Mouse (Mus musculus) heart, embryonic 16.5 days (tissue): ENCODE results near the gene Nfam1. TPM values are rescaled to one million over a fixed set of nuclear protein-coding genes. Genes with fewer than 3 reads are reported as not detected.

Experiments used
- ATAC-seq: fragments of 200-750 bp; cut with Nextera tagmentation; replicated peaks from 2 replicates; pipeline ENCODE4 v1.8.0; 2017; ENCODE audit warnings: moderate number of reproducible peaks; ENCODE audit not compliant: insufficient read depth, low FRiP score; ENCODE audit errors: extremely low read depth
- H3K27ac ChIP-seq: fragments of 300-500 bp; sonication (generic); 2 replicates; pipeline ENCODE4 v1.5.1; 2014; ENCODE audit warnings: mild to moderate bottlenecking, low read length, control low read depth, moderate library complexity
- H3K27me3 ChIP-seq: fragments of 300-500 bp; sonication (generic); 2 replicates; pipeline ENCODE4 v1.6.1; 2014; ENCODE audit warnings: low read length, mixed read lengths; ENCODE audit not compliant: control insufficient read depth, insufficient read depth
- H3K36me3 ChIP-seq: fragments of 300-500 bp; sonication (generic); 2 replicates; pipeline ENCODE4 v1.6.1; 2014; ENCODE audit not compliant: control insufficient read depth, insufficient read depth
- H3K4me1 ChIP-seq: fragments of 300-500 bp; sonication (generic); 2 replicates; pipeline ENCODE4 v1.6.1; 2014; ENCODE audit warnings: low read length, mixed read lengths; ENCODE audit not compliant: control insufficient read depth, insufficient read depth
- H3K4me2 ChIP-seq: fragments of 300-500 bp; sonication (generic); 2 replicates; pipeline ENCODE4 v1.6.1; 2014; ENCODE audit warnings: low read depth, mild to moderate bottlenecking, control low read depth, low read length
- H3K4me3 ChIP-seq: fragments of 300-500 bp; sonication (generic); 2 replicates; pipeline ENCODE4 v1.5.1; 2014; ENCODE audit warnings: mild to moderate bottlenecking, control low read depth, low read length
- H3K9ac ChIP-seq: fragments of 300-500 bp; sonication (generic); 2 replicates; pipeline ENCODE4 v1.6.1; 2014; ENCODE audit warnings: low read length, control low read depth
- H3K9me3 ChIP-seq: fragments of 300-500 bp; sonication (generic); replicated peaks from 2 replicates; pipeline ENCODE4 v1.6.1; 2016; ENCODE audit warnings: low read length; ENCODE audit not compliant: control insufficient read depth
- WGBS: fragments of 180-500 bp; shearing (Covaris S2); extraction: QIAGEN DNeasy Blood & Tissue Kit; methylation state at CpG from one replicate; pipeline ENCODE4 v1.1.7; 2014; 5-methylcytosine and 5-hydroxymethylcytosine counted together
- microRNA-seq: library from miRNA; unstranded; fragments of <30 nt; microRNA quantifications from one replicate; pipeline ENCODE4, GENCODE M21; 2017
- polyA plus RNA-seq: library from polyadenylated mRNA; unstranded; fragments of >200 nt; fragmentation: Nextera tagmentation; extraction: Ambion mirVana; gene quantifications from 2 replicates; pipeline ENCODE4 v1.2.1, GENCODE M21; 2015

The Nfam1 gene
- polyA plus RNA-seq, 1 experiment from 2014 or later, result 3.2 TPM

DNA sequence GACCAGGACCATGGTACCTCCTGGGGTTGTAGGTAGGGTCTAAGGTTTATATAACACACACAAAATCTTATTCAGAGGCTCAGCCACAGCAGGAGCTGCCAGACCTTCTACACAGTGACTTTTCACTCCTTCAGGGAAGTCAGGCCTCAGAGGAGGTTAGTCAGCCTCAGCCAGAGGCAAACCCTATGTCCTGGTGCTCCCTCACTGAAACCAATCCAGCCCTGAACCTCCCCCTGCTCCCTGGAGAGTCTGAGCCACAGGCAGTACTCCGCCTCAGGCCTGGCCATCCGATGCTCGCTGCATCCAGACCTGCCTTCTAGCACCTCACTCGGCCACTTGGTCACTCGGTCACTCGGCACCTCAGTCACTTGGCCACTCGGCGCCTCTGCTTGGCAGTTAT, 82.9 kb downstream of the Nfam1 start:
- Histone ChIP-seq H3K4me1 (peaks cover 15% of the 10 kb centered on the region), H3K27me3 (peaks cover 37% of the 10 kb centered on the region), H3K9ac (no peak overlapping the region), H3K9me3 (no peaks in the 10 kb centered on the region), H3K4me2 (no peak overlapping the region), H3K4me3 (no peak overlapping the region), H3K27ac (no peak overlapping the region), H3K36me3 (no peaks in the 10 kb centered on the region)
- no peak for ATAC-seq
- 61% methylated on average over 8 of the region's 8 CpGs for WGBS

DNA sequence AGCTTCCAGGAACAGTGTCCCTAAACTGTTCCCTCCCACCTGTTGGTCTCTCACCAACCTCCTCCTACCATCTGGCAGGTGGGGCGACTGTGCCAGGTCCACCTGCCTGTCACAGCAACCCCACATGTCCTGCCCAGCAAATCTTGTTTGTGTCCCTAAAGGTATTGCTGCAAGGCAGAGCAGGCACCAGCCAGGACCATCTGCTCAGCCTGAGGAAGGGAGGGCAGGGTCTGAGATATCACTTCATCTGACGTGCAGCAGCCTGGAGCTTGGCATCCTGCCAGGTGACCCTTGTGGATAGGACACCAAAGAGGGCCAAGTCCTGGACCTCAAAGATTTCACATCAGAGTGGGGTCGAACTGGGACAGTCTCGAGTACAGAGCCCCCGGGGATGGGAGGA, 85.7 kb downstream of the Nfam1 start:
- Histone ChIP-seq H3K27ac (no peak overlapping the region), H3K36me3 (no peaks in the 10 kb centered on the region), H3K27me3 (peaks cover 18% of the 10 kb centered on the region), H3K4me3 (no peak overlapping the region), H3K4me2 (no peak overlapping the region), H3K9ac (no peak overlapping the region), H3K9me3 (no peaks in the 10 kb centered on the region), H3K4me1 (peaks cover 13% of the 10 kb centered on the region)
- no peak for ATAC-seq
- 64% methylated on average over 5 of the region's 5 CpGs for WGBS

DNA sequence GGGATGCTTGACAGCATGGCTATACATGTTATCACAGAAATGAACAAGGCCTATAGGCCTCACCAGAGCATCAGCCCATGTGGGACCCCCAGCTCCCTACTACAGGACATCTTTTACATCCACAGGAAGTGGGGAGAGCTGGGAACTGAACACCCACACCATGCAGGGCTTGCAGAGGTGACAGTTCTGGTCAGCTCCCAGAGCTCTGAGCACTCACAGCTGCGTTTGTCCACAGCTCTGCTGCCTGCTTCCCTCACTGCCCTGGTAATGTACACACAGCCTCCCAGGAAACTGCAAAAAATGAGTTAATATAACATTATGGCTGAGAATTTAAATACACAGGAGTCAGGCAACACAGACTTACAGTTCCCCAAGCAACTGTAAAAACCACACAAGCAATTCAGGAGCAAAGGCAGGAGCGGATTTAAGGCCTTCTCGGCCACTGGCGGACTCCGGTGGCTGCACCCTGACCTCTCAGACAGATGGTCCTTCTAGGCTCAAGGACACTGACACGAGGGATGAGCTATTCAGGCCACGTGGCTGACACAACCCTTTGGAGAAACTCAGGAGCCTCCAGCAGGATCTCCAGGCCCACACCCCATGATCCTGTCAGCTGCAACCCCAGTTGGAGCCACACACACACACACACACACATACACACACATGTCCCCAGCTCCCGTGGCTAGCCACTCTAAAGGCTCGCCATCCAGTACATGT, 88.5 kb downstream of the Nfam1 start:
- peaks cover 10% of the 10 kb centered on the region; the same call in 1 of the 2 replicates for H3K27me3 ChIP-seq
- H3K4me2 ChIP-seq, result no peak overlapping the region
- no peaks in the 10 kb centered on the region for H3K9me3 ChIP-seq
- H3K4me3 ChIP-seq, result no peak overlapping the region
- H3K4me1 ChIP-seq, result peaks cover 16% of the 10 kb centered on the region
- WGBS, result 77% methylated on average over 9 of the region's 9 CpGs
- no peak overlapping the region for H3K27ac ChIP-seq
- H3K9ac ChIP-seq, result no peak overlapping the region
- no peak for ATAC-seq
- H3K36me3 ChIP-seq, result no peaks in the 10 kb centered on the region

Small RNA genes lying within 50 kb of the gene (microRNA-seq; reads per million reads assigned to microRNA genes)
- 10.8 reads per million, percentile 28 among the genes with 10 or more reads in this experiment for gene Mir3080

Other genes with a start within 250 kb of the Nfam1 start
- gene Cyp2d26, start 239.0 kb downstream of the Nfam1 start, polyA plus RNA-seq, result 0.20 and 0.26 TPM in 2 replicates
- 4.0 and 4.4 TPM in 2 replicates for gene Tcf20, start 45.4 kb downstream of the Nfam1 start, polyA plus RNA-seq
- 77.1 and 80.5 TPM in 2 replicates for gene Serhl, start 56.2 kb upstream of the Nfam1 start, polyA plus RNA-seq
- 43.3 and 47.3 TPM in 2 replicates for gene Rrp7a, start 89.5 kb upstream of the Nfam1 start, polyA plus RNA-seq
- 75.9 and 79.0 TPM in 2 replicates for gene Poldip3, start 116.1 kb upstream of the Nfam1 start, polyA plus RNA-seq
- gene Cyb5r3, start 139.3 kb upstream of the Nfam1 start, polyA plus RNA-seq, result 146 and 155 TPM in 2 replicates
- gene A4galt, start 218.5 kb upstream of the Nfam1 start, polyA plus RNA-seq, result 1.3 TPM in 2 replicates